32 mouse cellular contexts compared by ENCODE assay signal in the genomic region with DNA sequence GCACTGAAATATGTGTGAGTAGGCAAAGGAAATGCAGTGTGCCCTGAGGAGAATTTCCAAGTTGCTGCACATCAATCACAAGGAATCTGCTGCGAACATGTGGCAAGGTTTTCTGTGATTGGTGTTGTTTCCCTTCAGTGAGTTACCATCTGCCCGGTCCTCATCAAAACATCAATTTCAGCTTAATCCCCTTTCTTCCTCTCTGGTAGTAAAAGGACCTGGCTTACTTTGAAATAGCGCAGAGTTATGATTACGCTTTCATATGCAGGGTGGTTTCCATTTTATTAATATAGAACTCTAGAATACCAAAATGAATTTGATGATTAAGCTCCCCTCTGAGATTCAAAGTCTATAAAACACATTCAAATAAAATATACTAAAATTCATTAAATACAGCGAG.
A peak's percentile ranks its signal among the peaks of the same experiment; 100 is the strongest.
DNase-seq lines count a peak whose midpoint lies in the region; ATAC-seq and TF ChIP-seq lines count a peak whose summit lies in the region.
"Had no signal": no experiment of that assay in that cellular context is flagged by ENCODE, and none has a peak within 500 bp of the region (broad histone marks: within the 10 kb centered on the region; RNA-seq: fewer than 3 reads in every experiment).

No protein-coding gene starts in this region.

- ATAC-seq in hindbrain, postnatal 0 days: no peak
- ATAC-seq in limb, embryonic 12.5 days (ENCODE audit: insufficient number of reproducible peaks, insufficient read depth, low FRiP score, low TSS enrichment, low read depth): no peak
- ATAC-seq: activated CD4-positive, CD25-positive, alpha-beta regulatory T cell, adult 4 months; forebrain, postnatal 0 days; intestine, embryonic 16.5 days; liver, embryonic 12.5 days; liver, postnatal 0 days; midbrain, embryonic 13.5 days had no signal

- H3K4me3 ChIP-seq in hindbrain, postnatal 0 days (ENCODE audit: low read length): no peak overlapping the region
- no peak overlapping the region for H3K4me3 ChIP-seq in hindbrain, embryonic 10.5 days
- H3K4me3 ChIP-seq in embryonic fibroblast, embryonic 13.5 days (ENCODE audit: insufficient read depth, low read length): no peak overlapping the region
- H3K4me3 ChIP-seq in limb, embryonic 12.5 days (replicated peaks): no peak overlapping the region
- H3K4me3 ChIP-seq: erythroblast, embryonic 14.5 days; heart, embryonic 13.5 days; hindbrain, embryonic 15.5 days; left cerebral cortex, adult 2 months; liver, embryonic 12.5 days; midbrain, embryonic 13.5 days had no signal

- H3K9me3 ChIP-seq in hindbrain, postnatal 0 days (ENCODE audit: low read length): no peaks in the 10 kb centered on the region
- H3K9me3 ChIP-seq in hindbrain, embryonic 10.5 days: no peaks in the 10 kb centered on the region
- no peaks in the 10 kb centered on the region for H3K9me3 ChIP-seq in limb, embryonic 12.5 days
- H3K9me3 ChIP-seq: heart, embryonic 13.5 days; hindbrain, embryonic 15.5 days; liver, embryonic 12.5 days; midbrain, embryonic 13.5 days had no signal

- TF ChIP-seq POLR2A in embryonic fibroblast, embryonic 13.5 days (IDR thresholded peaks at IDR 0.05; ENCODE audit: low read depth, low read length): no peak

- no peaks in the 10 kb centered on the region for H3K27me3 ChIP-seq in hindbrain, postnatal 0 days (ENCODE audit: insufficient read depth, low read length)
- H3K27me3 ChIP-seq in hindbrain, embryonic 10.5 days (ENCODE audit: insufficient read depth, poor library complexity, severe bottlenecking): no peaks in the 10 kb centered on the region
- no peaks in the 10 kb centered on the region for H3K27me3 ChIP-seq in limb, embryonic 12.5 days
- H3K27me3 ChIP-seq: CH12.LX; heart, embryonic 13.5 days; hindbrain, embryonic 15.5 days; liver, embryonic 12.5 days; midbrain, embryonic 13.5 days had no signal

- WGBS in hindbrain, postnatal 0 days: 78% methylated on average over 5 of the region's 5 CpGs
- WGBS in hindbrain, embryonic 10.5 days: 92% methylated on average over 5 of the region's 5 CpGs
- WGBS in limb, embryonic 12.5 days: 39% methylated on average over 5 of the region's 5 CpGs

- H3K36me3 ChIP-seq in hindbrain, postnatal 0 days (ENCODE audit: insufficient read depth, low read length): no peaks in the 10 kb centered on the region
- no peaks in the 10 kb centered on the region for H3K36me3 ChIP-seq in hindbrain, embryonic 10.5 days
- no peaks in the 10 kb centered on the region for H3K36me3 ChIP-seq in limb, embryonic 12.5 days
- H3K36me3 ChIP-seq: heart, embryonic 13.5 days; hindbrain, embryonic 15.5 days; liver, embryonic 12.5 days; midbrain, embryonic 13.5 days had no signal

- TF ChIP-seq CTCF in hindbrain, postnatal 0 days (IDR thresholded peaks at IDR 0.05; ENCODE audit: low read depth): no peak
- no peak for TF ChIP-seq CTCF in embryonic fibroblast, embryonic 13.5 days (IDR thresholded peaks at IDR 0.05; ENCODE audit: borderline replicate concordance, insufficient read depth, low read length)

- H3K9ac ChIP-seq in hindbrain, postnatal 0 days (replicated peaks; ENCODE audit: low read length): no peak overlapping the region
- no peak overlapping the region for H3K9ac ChIP-seq in limb, embryonic 12.5 days (replicated peaks)
- H3K9ac ChIP-seq: forebrain, postnatal 0 days; heart, embryonic 13.5 days; hindbrain, embryonic 15.5 days; liver, embryonic 12.5 days; liver, postnatal 0 days; midbrain, embryonic 13.5 days had no signal

- no peak overlapping the region for H3K4me2 ChIP-seq in hindbrain, postnatal 0 days (ENCODE audit: low read depth, low read length)
- H3K4me2 ChIP-seq in limb, embryonic 12.5 days: no peak overlapping the region
- H3K4me2 ChIP-seq: heart, embryonic 13.5 days; hindbrain, embryonic 15.5 days; liver, embryonic 12.5 days; midbrain, embryonic 13.5 days had no signal

- no peak overlapping the region for H3K27ac ChIP-seq in hindbrain, postnatal 0 days
- no peak overlapping the region for H3K27ac ChIP-seq in hindbrain, embryonic 10.5 days
- H3K27ac ChIP-seq in embryonic fibroblast, embryonic 13.5 days (ENCODE audit: insufficient read depth, low read length): 0 out of 2 replicates have a peak overlapping the region, but pooled peaks have one; percentile 47
- H3K27ac ChIP-seq in limb, embryonic 12.5 days: peak overlapping the region; percentile 78
- H3K27ac ChIP-seq: heart, embryonic 13.5 days; hindbrain, embryonic 15.5 days; left cerebral cortex, adult 2 months; liver, embryonic 12.5 days; midbrain, embryonic 13.5 days had no signal

- DNase-seq in hindbrain, postnatal 0 days (ENCODE audit: low spot score): peak; percentile 11
- no peak for DNase-seq in hindbrain, embryonic 10.5 days (ENCODE audit: low spot score)
- DNase-seq in layer of hippocampus, postnatal 36 days: no peak
- no peak for DNase-seq in right cerebral cortex, adult 2 months (ENCODE audit: low spot score in 2 of 2)
- DNase-seq in cerebellum, adult 18-20 months: no peak
- no peak for DNase-seq in layer of hippocampus, postnatal 25 days (ENCODE audit: extremely low spot score in 1 of 2, low spot score in 1 of 2)
- DNase-seq: adrenal gland, adult 2 months; cerebellum, adult 9-10 months; cerebellum, postnatal 36 days; forebrain, postnatal 0 days; gastrocnemius, postnatal 10 days; heart, postnatal 10 days; kidney, adult 9 months; kidney, postnatal 10 days; layer of hippocampus, adult 9-11 months; liver, postnatal 0 days; lung, postnatal 36 days; retina, postnatal 1 day; right cerebral cortex, postnatal 4 days; thymus, adult 2 months; thymus, postnatal 36 days had no signal

- H3K4me1 ChIP-seq in hindbrain, postnatal 0 days (ENCODE audit: insufficient read depth, low read length): no peaks in the 10 kb centered on the region
- H3K4me1 ChIP-seq in hindbrain, embryonic 10.5 days (replicated peaks): no peaks in the 10 kb centered on the region
- no peaks in the 10 kb centered on the region; the same call in 1 of the 2 replicates for H3K4me1 ChIP-seq in embryonic fibroblast, embryonic 13.5 days (ENCODE audit: control insufficient read depth, insufficient read depth, low read length)
- H3K4me1 ChIP-seq in limb, embryonic 12.5 days (replicated peaks): peaks cover 15% of the 10 kb centered on the region
- H3K4me1 ChIP-seq: hindbrain, embryonic 15.5 days; midbrain, embryonic 13.5 days had no signal

Comparison
In these comparisons a context has a peak if more than half of its experiments do, and no peak if none do; other contexts are left out.
1. H3K27ac ChIP-seq: peak in embryonic fibroblast, embryonic 13.5 days (single experiment) and limb, embryonic 12.5 days (single experiment); none in hindbrain, postnatal 0 days (single experiment) and hindbrain, embryonic 10.5 days (single experiment).